15 mouse cellular contexts compared by ENCODE assay signal in genomic region chr5:28473556-28473955, GRCm38 (mm10). TPM values are rescaled to one million over a fixed set of nuclear protein-coding genes. Genes with fewer than 3 reads are reported as not detected.
A peak's percentile ranks its signal among the peaks of the same experiment; 100 is the strongest.
DNase-seq lines count a peak whose midpoint lies in the region.
"Had no signal": no experiment of that assay in that cellular context is flagged by ENCODE, and none has a peak within 500 bp of the region (broad histone marks: within the 10 kb centered on the region; RNA-seq: fewer than 3 reads in every experiment).

No protein-coding gene starts in this region.

- peak; percentile 40 for DNase-seq in adrenal gland, adult 2 months
- DNase-seq in adrenal gland, postnatal 10 days: no peak
- peak; percentile 57 for DNase-seq in adrenal gland, postnatal 14 days
- DNase-seq in adrenal gland, adult 18-20 months (ENCODE audit: low spot score in 2 of 2): no peak
- no peak for DNase-seq in testis, postnatal 14 days (ENCODE audit: low spot score)
- DNase-seq: cerebellum, adult 11-12 months; cerebellum, adult 2 months; cerebellum, adult 9-10 months; cerebellum, postnatal 10 days; cerebellum, postnatal 25 days; forebrain, postnatal 0 days had no signal

RNA-seq across cellular contexts. Expression of gene Shh, which starts 6.5 kb away (rescaled TPM):
- total RNA-seq in adrenal gland, adult 2 months (2021): 10 to 100 TPM; 10.4 to 19.4 TPM
- polyA plus RNA-seq in adrenal gland, adult 2 months (2012; rRNA removed): 33.1 and 55.6 TPM in 2 replicates
- total RNA-seq in adrenal gland, postnatal 10 days (2021): 10 to 100 TPM; 16.4 to 17.5 TPM
- 15.5 and 19.7 TPM in 2 replicates for total RNA-seq in adrenal gland, postnatal 14 days (2021)
- total RNA-seq in adrenal gland, adult 18-20 months (2021): 10 to 100 TPM; 10.1 to 13.2 TPM
- total RNA-seq: ES-E14; gastrocnemius, adult 18-20 months; MEL had no signal
- polyA plus RNA-seq: C2C12 had no signal

Comparison
In these comparisons a context has a peak if more than half of its experiments do, and no peak if none do; other contexts are left out.
1. DNase-seq: peak in adrenal gland, adult 2 months (single experiment) and adrenal gland, postnatal 14 days (single experiment); none in adrenal gland, postnatal 10 days (single experiment), adrenal gland, adult 18-20 months (0 of 2) and testis, postnatal 14 days (single experiment).